Mouse (Mus musculus): ENCODE measurements around the gene Gdpd3.

GRCm38 (mm10) chr7:126789141-126789540 lies 23.0 kb downstream of the Gdpd3 start:
- TF ChIP-seq CTCF (IDR thresholded peaks at IDR 0.05; ENCODE audit: control insufficient read depth, insufficient read depth, insufficient replicate concordance, low read depth, low read length): no peak
- no peak for TF ChIP-seq POLR2A (IDR thresholded peaks at IDR 0.05; ENCODE audit: control insufficient read depth, low read depth, low read length)

Measured in testis, adult 2 months (tissue).